Mouse (Mus musculus) cerebellum, adult 2 months (tissue): ENCODE results near the gene Gipc1.

Experiments used
- CTCF ChIP-seq: fragments of 200-500 bp; IDR thresholded peaks from 2 replicates; pipeline ENCODE4 v1.5.1; 2011; ENCODE audit warnings: low read depth, mild to moderate bottlenecking, control low read depth, low read length, moderate library complexity, borderline replicate concordance; ENCODE audit not compliant: insufficient read depth
- POLR2A ChIP-seq: fragments of 200-500 bp; IDR thresholded peaks from 2 replicates; pipeline ENCODE4 v1.6.1; 2011; ENCODE audit warnings: low read length, control low read depth, borderline replicate concordance; ENCODE audit not compliant: insufficient read depth

- TF ChIP-seq CTCF, result no peak
- no peak for TF ChIP-seq POLR2A
Observed at GRCm38 (mm10) chr8:83609547-83610180, 42.8 kb upstream of the Gipc1 start.
